Mouse (Mus musculus) neural tube, embryonic 11.5 days (tissue): ENCODE measurements around the gene Pitpnm3. TPM values are rescaled to one million over a fixed set of nuclear protein-coding genes. Genes with fewer than 3 reads are reported as not detected.

Source experiments
- ATAC-seq: fragments of 200-750 bp; cut with Nextera tagmentation; 2 replicates; pipeline ENCODE4 v1.8.0; 2017; ENCODE audit warnings: moderate number of reproducible peaks, mild to moderate bottlenecking, moderate TSS enrichment, moderate library complexity; ENCODE audit not compliant: insufficient read depth, low FRiP score, low TSS enrichment
- DNase-seq: peaks from one replicate; pipeline ENCODE4 v3.0.0-alpha.2; 2015; ENCODE audit warnings: low spot score
- H3K27ac ChIP-seq: fragments of 300-500 bp; sonication (generic); 2 replicates; pipeline ENCODE4 v1.5.1; 2014; ENCODE audit warnings: low read depth, mild to moderate bottlenecking, low read length
- H3K27me3 ChIP-seq: fragments of 300-500 bp; sonication (generic); 2 replicates; pipeline ENCODE4 v1.6.1; 2014; ENCODE audit warnings: mild to moderate bottlenecking, low read length, mixed read lengths; ENCODE audit not compliant: control insufficient read depth, insufficient read depth
- H3K36me3 ChIP-seq: fragments of 300-500 bp; sonication (generic); 2 replicates; pipeline ENCODE4 v1.6.1; 2014; ENCODE audit warnings: mild to moderate bottlenecking, low read length, moderate library complexity, mixed read lengths; ENCODE audit not compliant: control insufficient read depth, insufficient read depth
- H3K4me1 ChIP-seq: fragments of 300-500 bp; sonication (generic); 2 replicates; pipeline ENCODE4 v1.6.1; 2014; ENCODE audit warnings: low read length, mixed read lengths; ENCODE audit not compliant: control insufficient read depth, insufficient read depth
- H3K4me2 ChIP-seq: fragments of 300-500 bp; sonication (generic); 2 replicates; pipeline ENCODE4 v1.6.1; 2014; ENCODE audit warnings: low read depth, mild to moderate bottlenecking, moderate library complexity
- H3K4me3 ChIP-seq: fragments of 300-500 bp; sonication (generic); 2 replicates; pipeline ENCODE4 v1.5.1; 2014; ENCODE audit warnings: low read depth, low read length
- H3K9ac ChIP-seq: fragments of 300-500 bp; sonication (generic); 2 replicates; pipeline ENCODE4 v1.6.1; 2014; ENCODE audit warnings: mild to moderate bottlenecking, low read length
- H3K9me3 ChIP-seq: fragments of 300-500 bp; sonication (generic); 2 replicates; pipeline ENCODE4 v1.6.1; 2016; ENCODE audit warnings: low read length; ENCODE audit not compliant: control insufficient read depth
- WGBS: fragments of 180-500 bp; shearing (Covaris S2); extraction: QIAGEN DNeasy Blood & Tissue Kit; methylation state at CpG from one replicate; pipeline ENCODE4 v1.1.7; 2014; 5-methylcytosine and 5-hydroxymethylcytosine counted together
- polyA plus RNA-seq: library from polyadenylated mRNA; unstranded; fragments of >200 nt; fragmentation: Nextera tagmentation; extraction: Ambion mirVana; gene quantifications from 2 replicates; pipeline ENCODE4 v1.2.1, GENCODE M21; 2014

Gene Pitpnm3
- polyA plus RNA-seq, 1 experiment from 2014 or later, result 0.23 TPM

DNA sequence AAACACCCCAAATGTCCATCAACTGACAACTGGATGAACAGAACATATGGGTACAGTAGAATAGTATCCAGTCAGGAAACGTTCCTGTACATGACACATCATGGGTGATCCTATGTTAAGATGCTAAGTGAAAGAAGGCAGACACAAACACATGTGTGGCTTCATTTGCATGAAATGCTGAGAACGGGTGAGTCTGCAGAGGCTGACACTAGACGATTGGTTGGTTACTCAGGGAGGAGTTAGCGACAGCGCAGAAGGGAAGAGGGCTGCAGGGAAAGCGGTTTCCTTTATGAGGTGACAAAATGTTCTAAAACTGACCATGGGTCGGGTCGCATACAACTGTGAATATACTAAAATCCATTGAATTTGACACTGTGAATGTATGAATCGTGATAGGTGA is 75.2 kb downstream of the Pitpnm3 start:
- Histone ChIP-seq H3K36me3 (no peaks in the 10 kb centered on the region), H3K4me3 (no peak overlapping the region), H3K4me2 (no peak overlapping the region), H3K27me3 (no peaks in the 10 kb centered on the region), H3K27ac (no peak overlapping the region), H3K9me3 (no peaks in the 10 kb centered on the region), H3K4me1 (no peaks in the 10 kb centered on the region), H3K9ac (no peak overlapping the region)
- no peak for DNase-seq
- 75% methylated on average over 9 of the region's 9 CpGs for WGBS
- ATAC-seq, result no peak

GRCm38 (mm10) chr11:72057166-72057565 is 78.4 kb downstream of the Pitpnm3 start:
- H3K27me3 ChIP-seq, result no peaks in the 10 kb centered on the region
- DNase-seq, result no peak
- H3K4me1 ChIP-seq, result no peaks in the 10 kb centered on the region
- 74% methylated on average over 3 of the region's 3 CpGs for WGBS
- no peak for ATAC-seq
- no peaks in the 10 kb centered on the region for H3K36me3 ChIP-seq
- H3K9ac ChIP-seq, result no peak overlapping the region
- H3K4me2 ChIP-seq, result no peak overlapping the region
- no peak overlapping the region for H3K4me3 ChIP-seq
- no peaks in the 10 kb centered on the region for H3K9me3 ChIP-seq
- no peak overlapping the region for H3K27ac ChIP-seq

GRCm38 (mm10) chr11:72055176-72055575 is 80.4 kb downstream of the Pitpnm3 start:
- no peak for ATAC-seq

DNA sequence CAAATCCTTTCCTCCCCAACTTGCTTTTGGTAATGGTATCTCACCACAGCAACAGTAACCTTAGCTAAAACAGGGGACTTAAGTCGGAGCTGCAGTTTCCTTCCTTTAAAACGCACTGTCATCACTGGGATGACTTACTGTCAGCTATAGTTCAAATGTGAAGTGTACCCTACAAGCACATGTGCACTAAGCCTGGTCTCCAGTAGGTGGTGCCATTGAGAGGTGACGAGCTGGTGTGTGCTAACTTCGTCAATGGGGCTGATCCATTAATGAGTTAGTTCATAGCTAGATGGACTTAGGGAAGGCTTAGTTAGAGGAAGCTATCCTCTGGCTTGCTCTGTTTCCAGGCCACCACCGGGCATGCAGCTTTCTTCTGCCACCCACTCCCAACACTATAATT is 82.9 kb downstream of the Pitpnm3 start:
- H3K4me1 ChIP-seq, result peaks cover 8% of the 10 kb centered on the region
- no peaks in the 10 kb centered on the region for H3K36me3 ChIP-seq
- ATAC-seq (no peak), DNase-seq (peak; percentile 76)
- no peak overlapping the region for H3K27ac ChIP-seq
- no peak overlapping the region for H3K4me2 ChIP-seq
- 23% methylated on average over 5 of the region's 5 CpGs for WGBS
- no peak overlapping the region for H3K4me3 ChIP-seq
- no peak overlapping the region for H3K9ac ChIP-seq
- peaks cover 9% of the 10 kb centered on the region; the same call in 1 of the 2 replicates for H3K27me3 ChIP-seq
- H3K9me3 ChIP-seq, result no peaks in the 10 kb centered on the region

More at GRCm38 (mm10) chr11:72055176-72055575, 80.4 kb downstream of the Pitpnm3 start:
- no peak for DNase-seq
- Histone ChIP-seq H3K4me2 (no peak overlapping the region), H3K4me3 (no peak overlapping the region), H3K9ac (no peak overlapping the region), H3K27ac (no peak overlapping the region), H3K27me3 (peaks cover 9% of the 10 kb centered on the region; the same call in 1 of the 2 replicates), H3K36me3 (no peaks in the 10 kb centered on the region), H3K4me1 (peaks cover 8% of the 10 kb centered on the region), H3K9me3 (no peaks in the 10 kb centered on the region)
- WGBS, result 64% methylated on average over 2 of the region's 2 CpGs

- no peak for DNase-seq
- peaks cover 8% of the 10 kb centered on the region for H3K4me1 ChIP-seq
- no peak overlapping the region for H3K4me2 ChIP-seq
- no peaks in the 10 kb centered on the region for H3K9me3 ChIP-seq
- H3K9ac ChIP-seq, result no peak overlapping the region
- H3K27me3 ChIP-seq, result peaks cover 9% of the 10 kb centered on the region; the same call in 1 of the 2 replicates
- 62% methylated on average over 3 of the region's 3 CpGs for WGBS
- H3K27ac ChIP-seq, result no peak overlapping the region
- no peaks in the 10 kb centered on the region for H3K36me3 ChIP-seq
- H3K4me3 ChIP-seq, result no peak overlapping the region
- no peak for ATAC-seq
Observed at GRCm38 (mm10) chr11:72052221-72052620, 83.4 kb downstream of the Pitpnm3 start.

DNA sequence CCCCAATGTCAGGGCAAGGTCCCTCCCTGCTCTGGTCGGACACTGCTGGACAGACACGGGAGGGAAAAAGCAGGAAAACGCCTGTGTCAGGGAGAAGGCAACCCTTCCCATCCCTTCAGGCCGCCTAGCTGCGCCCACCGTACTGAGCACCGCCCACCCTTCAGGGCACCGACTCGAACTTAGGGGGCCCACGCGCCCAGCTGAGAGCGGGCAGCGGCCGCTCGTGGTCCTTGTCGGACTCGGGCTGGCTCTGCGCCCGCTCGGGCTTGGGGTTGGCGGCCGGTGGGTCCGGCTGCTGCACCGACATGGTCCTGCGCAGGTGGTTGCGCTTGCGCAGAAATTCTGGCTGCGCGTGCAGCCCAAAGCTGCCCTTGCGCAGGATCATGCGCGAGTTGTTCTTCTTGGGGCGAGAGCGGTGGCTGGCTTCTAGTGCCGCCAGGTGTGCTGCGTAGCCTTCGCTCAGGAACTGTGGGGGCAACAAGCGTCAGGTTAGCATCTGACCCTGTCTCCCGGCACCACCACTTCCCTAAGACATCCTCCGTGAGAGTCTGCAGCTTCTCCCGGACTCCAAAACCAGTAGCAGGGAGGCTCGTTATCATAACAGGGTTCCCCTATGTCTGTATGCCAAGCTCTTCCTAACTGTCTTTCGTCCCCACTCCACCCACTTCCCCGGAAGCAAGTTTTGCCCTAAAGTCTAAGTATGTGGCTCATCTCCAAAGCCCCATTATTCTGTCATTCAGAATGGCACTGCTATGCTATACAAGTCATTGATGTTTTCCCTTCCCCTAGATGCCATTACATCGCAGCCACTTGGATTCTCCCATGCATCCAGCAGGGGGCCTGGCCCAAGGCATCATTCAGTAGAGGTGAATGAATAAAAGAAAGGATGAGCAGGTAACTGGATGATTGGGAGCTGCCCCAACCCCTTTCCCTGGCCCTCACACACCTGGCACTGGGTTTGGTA is 84.4 kb downstream of the Pitpnm3 start:
- peak; percentile 58 for DNase-seq
- peaks cover 9% of the 10 kb centered on the region; the same call in 1 of the 2 replicates for H3K27me3 ChIP-seq
- H3K4me3 ChIP-seq, result peak overlapping the region; percentile 50
- peak overlapping the region; percentile 63 for H3K9ac ChIP-seq
- H3K4me2 ChIP-seq, result peak overlapping the region; percentile 94
- 1% methylated on average over 45 of the region's 45 CpGs for WGBS
- H3K27ac ChIP-seq, result no peak overlapping the region
- peak; percentile 51; the same call in 1 of the 2 replicates for ATAC-seq
- H3K36me3 ChIP-seq, result no peaks in the 10 kb centered on the region; the same call in 1 of the 2 replicates
- H3K4me1 ChIP-seq, result peaks cover 8% of the 10 kb centered on the region
- no peaks in the 10 kb centered on the region for H3K9me3 ChIP-seq

DNA sequence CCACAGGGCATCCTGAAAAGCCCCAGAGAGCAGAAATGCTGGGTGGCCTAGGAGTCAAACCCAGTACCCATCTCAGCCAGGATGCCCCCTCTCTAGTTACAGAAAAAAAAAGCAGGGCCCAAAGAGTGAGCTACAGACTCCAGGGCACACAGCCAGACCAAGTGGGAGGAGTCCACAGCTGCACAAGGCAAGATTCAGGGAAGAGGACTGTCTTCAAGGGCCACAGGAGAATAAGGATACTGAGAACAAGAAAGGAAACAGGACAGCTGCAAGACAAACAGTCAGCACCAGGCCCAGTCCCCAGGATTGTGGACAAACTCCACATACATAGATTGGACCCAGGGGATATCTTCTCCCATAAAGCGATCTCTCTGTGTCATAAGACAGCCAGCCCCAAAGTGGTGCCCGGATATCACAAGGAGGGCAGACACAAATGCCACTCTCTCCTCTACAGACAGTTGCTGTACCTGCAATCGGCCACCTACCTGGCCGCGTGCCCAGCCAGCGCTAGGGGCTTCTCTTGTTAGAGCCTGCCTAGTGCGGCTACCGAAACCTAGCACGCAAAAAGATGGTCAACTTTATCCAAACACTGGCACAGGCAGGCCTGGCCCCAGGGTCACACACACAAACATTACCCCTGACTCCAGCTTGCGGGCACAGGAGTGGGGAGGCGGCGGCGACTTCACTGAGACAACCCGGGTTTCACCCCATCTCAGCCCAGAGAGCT is 85.2 kb downstream of the Pitpnm3 start:
- Histone ChIP-seq H3K27ac (no peak overlapping the region), H3K9me3 (no peaks in the 10 kb centered on the region), H3K4me2 (peak overlapping the region; percentile 94), H3K4me3 (peak overlapping the region; percentile 50), H3K27me3 (peaks cover 9% of the 10 kb centered on the region; the same call in 1 of the 2 replicates), H3K36me3 (peaks cover 4% of the 10 kb centered on the region), H3K4me1 (peaks cover 8% of the 10 kb centered on the region), H3K9ac (peak overlapping the region; percentile 63)
- 19% methylated on average over 14 of the region's 14 CpGs for WGBS
- DNase-seq (no peak), ATAC-seq (no peak)

DNA sequence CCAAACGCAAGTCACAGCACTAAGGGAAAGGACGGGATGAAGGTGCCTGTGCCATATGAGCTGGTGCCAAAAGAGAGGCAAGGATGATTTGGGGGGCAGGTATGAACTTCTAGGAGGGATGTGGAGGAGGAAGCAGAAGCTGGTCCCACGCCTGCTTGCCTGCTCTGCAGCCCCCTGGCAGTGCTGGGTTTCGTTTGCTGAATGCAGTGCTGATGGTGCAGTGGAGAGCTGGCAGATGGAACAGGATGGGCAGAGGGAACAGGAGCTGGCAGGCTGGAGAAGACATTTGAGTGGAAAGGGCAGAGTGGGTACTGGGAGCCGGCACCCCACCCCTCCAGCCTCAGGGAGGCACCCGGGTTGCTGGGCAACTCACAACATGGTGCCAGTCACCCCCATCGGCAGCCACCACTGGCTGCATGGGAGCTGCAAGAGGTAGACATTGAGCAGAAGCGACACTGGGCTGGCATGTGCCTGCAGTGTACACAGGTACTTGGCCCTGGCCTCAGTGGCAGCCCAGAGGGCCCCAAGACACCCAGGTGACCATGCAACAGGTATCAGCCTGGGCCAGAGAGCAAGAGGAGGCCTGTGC is 86.3 kb downstream of the Pitpnm3 start:
- Histone ChIP-seq H3K27ac (no peak overlapping the region), H3K4me1 (peaks cover 8% of the 10 kb centered on the region), H3K4me3 (no peak overlapping the region), H3K9me3 (no peaks in the 10 kb centered on the region), H3K36me3 (peaks cover 4% of the 10 kb centered on the region), H3K9ac (no peak overlapping the region), H3K4me2 (no peak overlapping the region), H3K27me3 (peaks cover 9% of the 10 kb centered on the region; the same call in 1 of the 2 replicates)
- no peak for ATAC-seq
- no peak for DNase-seq
- 68% methylated on average over 8 of the region's 8 CpGs for WGBS
